Mouse (Mus musculus) stomach, postnatal 0 days (tissue): ENCODE measurements around the gene Bmp7. TPM values are rescaled to one million over a fixed set of nuclear protein-coding genes. Genes with fewer than 3 reads are reported as not detected.

ENCODE experiments used
- ATAC-seq: fragments of 200-750 bp; cut with Nextera tagmentation; 2 replicates; pipeline ENCODE4 v1.8.0; 2017; ENCODE audit not compliant: low FRiP score, low TSS enrichment
- DNase-seq: peaks from one replicate; pipeline ENCODE4 v3.0.0-alpha.2; 2016; ENCODE audit warnings: low spot score
- H3K27ac ChIP-seq: fragments of 300-500 bp; sonication (generic); replicated peaks from 2 replicates; pipeline ENCODE4 v1.5.1; 2014; ENCODE audit warnings: mild to moderate bottlenecking, control low read depth
- H3K27me3 ChIP-seq: fragments of 300-500 bp; sonication (generic); 2 replicates; pipeline ENCODE4 v1.6.1; 2014; ENCODE audit warnings: low read length; ENCODE audit not compliant: control insufficient read depth, insufficient read depth
- H3K36me3 ChIP-seq: fragments of 300-500 bp; sonication (generic); 2 replicates; pipeline ENCODE4 v1.6.1; 2014; ENCODE audit warnings: low read length, mixed read lengths; ENCODE audit not compliant: control insufficient read depth, insufficient read depth
- H3K4me1 ChIP-seq: fragments of 300-500 bp; sonication (generic); replicated peaks from 2 replicates; pipeline ENCODE4 v1.6.1; 2014; ENCODE audit warnings: antibody characterized with exemption; ENCODE audit not compliant: control insufficient read depth, insufficient read depth
- H3K4me2 ChIP-seq: fragments of 300-500 bp; sonication (generic); replicated peaks from 2 replicates; pipeline ENCODE4 v1.6.1; 2014; ENCODE audit warnings: low read depth, mild to moderate bottlenecking, control low read depth, moderate library complexity
- H3K4me3 ChIP-seq: fragments of 300-500 bp; sonication (generic); 2 replicates; pipeline ENCODE4 v1.5.1; 2014; ENCODE audit warnings: low read depth, low read length, control low read depth
- H3K9ac ChIP-seq: fragments of 300-500 bp; sonication (generic); 2 replicates; pipeline ENCODE4 v1.6.1; 2014; ENCODE audit warnings: mild to moderate bottlenecking, low read length, control low read depth, mixed read lengths
- H3K9me3 ChIP-seq: fragments of 300-500 bp; sonication (generic); 2 replicates; pipeline ENCODE4 v1.6.1; 2016; ENCODE audit warnings: low read length; ENCODE audit not compliant: control insufficient read depth
- CTCF ChIP-seq: IDR thresholded peaks from 2 replicates; pipeline ENCODE4 v1.5.1; 2016; ENCODE audit warnings: antibody characterized with exemption, low read depth, mild to moderate bottlenecking, moderate library complexity
- EP300 ChIP-seq: optimal IDR thresholded peaks from 2 replicates; pipeline ENCODE3; 2016; ENCODE audit warnings: antibody characterized with exemption
- WGBS: fragments of 180-500 bp; shearing (Covaris S2); extraction: QIAGEN DNeasy Blood & Tissue Kit; methylation state at CpG from one replicate; pipeline ENCODE4 v1.1.7; 2014; 5-methylcytosine and 5-hydroxymethylcytosine counted together
- polyA plus RNA-seq: library from polyadenylated mRNA; unstranded; fragments of >200 nt; fragmentation: Nextera tagmentation; extraction: Ambion mirVana; gene quantifications from 2 replicates; pipeline ENCODE4 v1.2.1, GENCODE M21; 2015

The Bmp7 gene
- polyA plus RNA-seq, 1 experiment from 2014 or later, result 8.2 TPM

DNA sequence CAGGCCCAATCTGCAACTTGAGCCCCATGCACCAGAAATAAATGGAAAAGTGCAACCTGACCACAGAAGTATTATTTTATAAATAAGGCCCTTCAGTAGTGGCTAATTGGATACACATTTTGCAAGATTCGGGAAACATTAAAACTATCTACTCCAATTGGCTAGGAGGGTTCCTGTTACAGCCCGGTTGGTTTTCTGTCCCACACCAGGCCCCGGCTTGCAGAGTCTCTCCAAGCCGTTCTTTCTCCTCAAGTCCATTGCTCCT is 93.9 kb downstream of the Bmp7 start:
- Histone ChIP-seq H3K9ac (no peak overlapping the region), H3K27ac (no peak overlapping the region), H3K9me3 (no peaks in the 10 kb centered on the region), H3K27me3 (no peaks in the 10 kb centered on the region), H3K36me3 (no peaks in the 10 kb centered on the region), H3K4me1 (no peaks in the 10 kb centered on the region), H3K4me2 (no peak overlapping the region), H3K4me3 (no peak overlapping the region)
- WGBS, result 66% methylated on average over 4 of the region's 4 CpGs
- TF ChIP-seq EP300 (no peak), CTCF (no peak)
- DNase-seq (no peak), ATAC-seq (no peak)

DNA sequence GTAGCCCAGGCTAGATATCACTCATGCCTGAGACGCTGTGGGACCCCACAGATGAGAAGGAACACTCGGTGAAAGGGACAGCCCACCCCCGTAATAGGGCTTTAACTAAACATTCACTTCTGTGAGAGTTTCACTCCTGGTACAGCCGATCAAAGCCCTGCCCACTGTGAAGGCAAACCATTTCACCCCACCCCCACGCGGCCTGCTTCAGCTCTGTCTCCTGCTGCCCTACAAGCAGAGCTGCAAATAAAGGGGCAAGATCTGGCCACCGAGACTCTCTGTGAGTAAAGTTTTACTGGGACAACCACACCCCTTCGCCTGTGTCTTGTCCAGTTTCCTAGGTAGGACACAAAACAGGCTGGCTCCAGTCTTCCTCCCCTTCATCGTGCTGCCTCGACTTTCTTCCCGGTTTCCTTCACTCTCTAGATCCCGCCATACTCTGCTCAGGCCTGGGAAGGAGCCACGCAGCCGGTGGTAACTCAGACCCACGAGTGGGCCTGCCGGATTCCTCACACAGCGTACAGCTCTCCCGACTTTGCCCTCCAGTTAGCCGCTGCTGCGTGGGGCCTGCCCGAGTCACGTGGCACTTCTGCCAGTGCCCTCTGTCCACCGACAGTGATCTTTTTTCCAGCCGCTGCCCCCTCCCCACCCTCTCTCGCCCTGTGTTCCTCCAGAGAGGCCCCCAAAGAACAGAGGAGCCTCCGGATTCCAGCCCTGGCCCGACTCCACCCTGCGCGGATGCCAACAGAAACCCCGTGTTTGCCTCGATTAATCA is 94.4 kb downstream of the Bmp7 start:
- TF ChIP-seq CTCF, result no peak
- no peak for TF ChIP-seq EP300

DNA sequence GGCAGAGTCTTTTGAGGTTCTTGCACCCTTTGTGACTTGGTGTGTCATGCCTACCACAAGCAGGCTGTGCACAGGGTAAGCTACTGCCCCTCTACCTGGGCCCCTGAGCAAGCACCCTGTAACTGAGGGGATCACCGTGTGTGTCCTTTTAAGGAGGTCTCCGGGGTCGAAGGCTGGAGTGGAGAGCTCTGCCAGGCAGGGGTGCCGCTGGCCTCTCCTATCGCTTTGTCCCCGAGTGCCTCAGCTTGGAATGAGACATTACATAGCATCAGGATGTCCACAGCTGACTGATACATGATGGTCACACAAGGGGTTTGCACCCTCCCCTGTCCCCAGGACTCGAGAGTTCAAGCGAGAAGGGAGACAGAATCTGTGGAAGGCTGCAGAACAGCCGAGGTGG is 96.2 kb downstream of the Bmp7 start:
- H3K9me3 ChIP-seq, result no peaks in the 10 kb centered on the region
- H3K36me3 ChIP-seq, result no peaks in the 10 kb centered on the region
- ATAC-seq (no peak), DNase-seq (no peak)
- 74% methylated on average over 9 of the region's 9 CpGs for WGBS
- no peak overlapping the region for H3K27ac ChIP-seq
- TF ChIP-seq EP300 (no peak), CTCF (no peak)
- no peak overlapping the region for H3K4me2 ChIP-seq
- H3K4me3 ChIP-seq, result no peak overlapping the region
- no peaks in the 10 kb centered on the region for H3K27me3 ChIP-seq
- H3K4me1 ChIP-seq, result no peaks in the 10 kb centered on the region
- H3K9ac ChIP-seq, result no peak overlapping the region

More for the DNA sequence above, 94.4 kb downstream of the Bmp7 start:
- DNase-seq (peak; percentile 42), ATAC-seq (0 out of 2 replicates have a peak, but pooled peaks have one; percentile 22)
- Histone ChIP-seq H3K9ac (peak overlapping the region; percentile 13; the same call in 1 of the 2 replicates), H3K9me3 (no peaks in the 10 kb centered on the region), H3K4me2 (no peak overlapping the region), H3K4me3 (no peak overlapping the region), H3K27me3 (no peaks in the 10 kb centered on the region), H3K36me3 (no peaks in the 10 kb centered on the region), H3K4me1 (no peaks in the 10 kb centered on the region), H3K27ac (no peak overlapping the region)
- 45% methylated on average over 31 of the region's 31 CpGs for WGBS

DNA sequence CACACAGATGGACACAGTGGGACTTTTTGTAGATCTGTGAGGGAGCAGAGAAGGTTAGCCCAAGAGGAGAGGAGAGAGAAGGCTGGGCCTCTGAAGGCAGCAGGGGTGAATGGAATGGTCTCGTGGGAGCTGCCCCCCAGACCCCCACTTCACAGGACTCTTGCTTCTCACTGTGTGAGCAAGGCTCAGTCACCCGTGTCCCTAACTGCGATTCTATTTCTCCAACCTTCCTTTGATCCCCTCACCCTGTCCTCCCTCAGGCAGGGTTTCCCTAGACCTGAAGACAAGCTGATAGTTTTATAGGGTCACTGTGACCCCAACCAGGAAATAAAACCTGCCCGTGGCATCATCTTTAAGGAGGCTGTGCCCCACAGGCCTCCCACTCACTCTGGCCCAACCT is 97.8 kb downstream of the Bmp7 start:
- no peak overlapping the region for H3K4me3 ChIP-seq
- no peaks in the 10 kb centered on the region for H3K36me3 ChIP-seq
- no peaks in the 10 kb centered on the region for H3K4me1 ChIP-seq
- H3K27ac ChIP-seq, result no peak overlapping the region
- no peaks in the 10 kb centered on the region for H3K27me3 ChIP-seq
- H3K9ac ChIP-seq, result no peak overlapping the region
- TF ChIP-seq CTCF (no peak), EP300 (no peak)
- ATAC-seq (no peak), DNase-seq (no peak)
- no peaks in the 10 kb centered on the region for H3K9me3 ChIP-seq
- H3K4me2 ChIP-seq, result no peak overlapping the region
- WGBS, result 79% methylated on average over 4 of the region's 4 CpGs

DNA sequence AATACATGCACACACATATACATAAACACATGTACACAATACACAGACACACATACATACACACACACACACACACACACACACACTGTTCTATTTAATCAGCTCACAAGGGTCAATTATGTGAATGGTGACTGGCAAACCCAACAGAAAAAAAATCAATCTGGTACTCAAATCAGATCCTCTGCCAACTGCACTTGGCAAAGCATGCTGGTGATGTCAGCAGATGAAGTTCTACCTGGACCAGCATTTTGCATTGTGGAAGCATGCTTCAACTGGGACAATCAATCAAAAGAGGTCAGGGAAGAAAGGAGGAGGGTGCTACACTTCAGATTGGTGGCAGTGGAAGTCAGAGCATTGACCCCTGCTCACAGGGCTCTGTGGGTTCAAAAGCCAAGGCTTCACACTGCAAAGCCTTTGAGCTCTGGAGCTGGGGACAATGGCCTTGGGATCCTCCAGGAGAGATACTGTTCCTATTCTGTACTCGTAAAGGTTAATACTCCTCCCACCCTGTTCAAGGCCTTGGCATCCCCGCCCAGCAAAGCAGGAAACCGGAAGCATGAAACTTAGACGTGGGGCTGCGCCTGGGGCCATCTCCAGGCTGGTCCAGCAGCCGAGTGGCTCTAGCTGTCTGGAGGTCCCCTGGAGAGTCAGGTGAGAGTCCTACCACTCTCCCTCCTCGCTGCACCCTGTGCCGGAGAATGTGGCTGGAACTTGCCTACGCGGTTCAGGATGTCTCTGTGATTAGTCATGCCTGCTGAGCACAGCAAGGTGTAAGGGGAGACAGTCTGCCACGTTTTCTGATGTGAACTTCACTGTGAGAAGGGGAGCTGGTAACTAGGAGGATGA is 99.0 kb downstream of the Bmp7 start:
- Histone ChIP-seq H3K27ac (no peak overlapping the region), H3K9ac (no peak overlapping the region), H3K36me3 (no peaks in the 10 kb centered on the region), H3K9me3 (no peaks in the 10 kb centered on the region), H3K4me3 (no peak overlapping the region), H3K4me2 (no peak overlapping the region), H3K27me3 (no peaks in the 10 kb centered on the region), H3K4me1 (no peaks in the 10 kb centered on the region)
- no peak for TF ChIP-seq CTCF
- TF ChIP-seq EP300, result no peak
- no peak for DNase-seq
- no peak for ATAC-seq
- 52% methylated on average over 11 of the region's 11 CpGs for WGBS

DNA sequence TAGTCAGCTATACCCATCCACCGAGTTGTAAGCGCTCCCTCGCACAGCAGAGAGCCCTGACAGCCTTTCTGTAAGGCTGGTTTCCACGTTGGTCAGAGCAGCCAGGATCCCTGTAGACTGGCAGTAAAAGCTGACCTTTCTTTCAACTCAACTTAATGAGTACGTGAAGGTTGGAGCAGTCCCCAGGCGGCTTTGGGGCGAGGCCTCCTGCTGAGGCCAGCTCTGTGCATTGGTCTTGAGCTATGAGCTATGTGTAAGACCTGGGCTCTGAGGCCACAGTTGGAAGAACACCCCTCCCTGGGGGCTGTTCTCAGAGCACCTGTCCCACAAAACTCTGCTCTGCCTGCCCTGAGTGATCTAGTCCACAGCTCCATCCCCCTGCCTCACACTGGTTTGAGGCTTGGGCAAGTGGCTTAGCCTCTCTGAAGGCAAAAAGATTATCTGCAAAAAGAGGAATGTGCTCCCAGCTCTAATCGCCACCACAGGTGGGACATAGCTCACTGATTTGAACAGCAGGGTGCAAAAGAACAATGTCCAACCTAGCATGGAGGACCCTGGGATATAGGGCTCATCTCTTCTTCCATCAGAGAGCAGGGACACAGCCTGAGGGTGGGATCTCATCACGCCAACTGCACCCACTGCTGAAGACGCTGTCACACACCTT is 100.7 kb downstream of the Bmp7 start:
- H3K4me2 ChIP-seq, result no peak overlapping the region
- no peak overlapping the region for H3K4me3 ChIP-seq
- H3K4me1 ChIP-seq, result no peaks in the 10 kb centered on the region
- H3K27ac ChIP-seq, result no peak overlapping the region
- TF ChIP-seq CTCF (no peak), EP300 (no peak)
- DNase-seq (no peak), ATAC-seq (0 out of 2 replicates have a peak, but pooled peaks have one; percentile 19)
- 48% methylated on average over 10 of the region's 10 CpGs for WGBS
- no peaks in the 10 kb centered on the region for H3K36me3 ChIP-seq
- no peaks in the 10 kb centered on the region for H3K9me3 ChIP-seq
- H3K27me3 ChIP-seq, result no peaks in the 10 kb centered on the region
- H3K9ac ChIP-seq, result no peak overlapping the region
